Mouse (Mus musculus) olfactory bulb, adult 2 months (tissue): Measurements from ENCODE around the gene Slc25a47. TPM values are rescaled to one million over a fixed set of nuclear protein-coding genes. Genes with fewer than 3 reads are reported as not detected.
"Not testable (repeated sequence)": the region's sequence is repeated elsewhere in the genome, so short reads cannot be mapped to it uniquely, and the experiment has no call there.

Experiments
- H3K27ac ChIP-seq: fragments of 200-500 bp; 2 replicates; pipeline ENCODE4 v1.5.1; 2012; ENCODE audit warnings: low read depth, low read length; ENCODE audit not compliant: insufficient read depth
- H3K4me1 ChIP-seq: fragments of 200-500 bp; 2 replicates; pipeline ENCODE4 v1.6.1; 2012; ENCODE audit warnings: low read length; ENCODE audit not compliant: control insufficient read depth, insufficient read depth
- H3K4me3 ChIP-seq: fragments of 200-500 bp; 2 replicates; pipeline ENCODE4 v1.5.1; 2012; ENCODE audit warnings: mild to moderate bottlenecking, low read depth, low read length, moderate library complexity; ENCODE audit not compliant: insufficient read depth
- CTCF ChIP-seq: fragments of 200-500 bp; IDR thresholded peaks from 2 replicates; pipeline ENCODE4 v1.5.1; 2012; ENCODE audit warnings: low read depth, mild to moderate bottlenecking, low read length, moderate library complexity; ENCODE audit not compliant: insufficient read depth
- POLR2A ChIP-seq: fragments of 200-500 bp; IDR thresholded peaks from 2 replicates; pipeline ENCODE4 v1.6.1; 2012; ENCODE audit warnings: mild to moderate bottlenecking, low read depth, low read length, moderate library complexity; ENCODE audit not compliant: insufficient read depth
- WGBS: fragments of 180-500 bp; shearing (Covaris S2); methylation state at CpG from one replicate; pipeline ENCODE4 v1.1.7; 2018; 5-methylcytosine and 5-hydroxymethylcytosine counted together
- polyA plus RNA-seq: library from polyadenylated mRNA; stranded (reverse); fragments of >200 nt; gene quantifications from 2 replicates; pipeline ENCODE4 v1.2.4, GENCODE M21; 2012; ENCODE audit warnings: low replicate concordance; ENCODE audit not compliant: missing spikeins, insufficient read depth, insufficient read length

Gene Slc25a47
- polyA plus RNA-seq, 1 experiment = not detected

DNA sequence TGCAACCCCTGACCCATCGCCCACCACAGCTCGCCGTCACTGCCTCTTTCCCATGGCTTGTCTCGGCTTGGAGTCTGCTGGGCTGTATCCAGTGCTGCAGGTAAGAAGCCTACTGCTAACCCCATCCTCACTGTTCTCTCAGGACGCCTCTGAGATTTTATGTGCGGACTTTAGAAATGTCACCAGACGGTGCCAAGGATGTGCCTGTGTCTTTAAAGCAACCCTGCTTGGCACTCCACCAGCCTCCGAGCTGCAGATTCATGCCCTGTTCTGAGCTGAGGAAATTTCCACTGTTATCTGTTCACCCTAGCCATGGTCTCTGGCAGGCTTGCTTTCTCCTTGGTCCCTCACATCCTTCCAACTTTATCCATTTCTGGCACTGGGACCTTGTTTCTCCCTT, 3.0 kb upstream of the Slc25a47 start:
- Histone ChIP-seq H3K27ac (peak overlapping the region; percentile 42), H3K4me1 (peaks cover 53% of the 10 kb centered on the region), H3K4me3 (no peak overlapping the region)
- no peak for TF ChIP-seq CTCF
- no peak for TF ChIP-seq POLR2A
- WGBS = 68% methylated on average over 8 of the region's 8 CpGs

DNA sequence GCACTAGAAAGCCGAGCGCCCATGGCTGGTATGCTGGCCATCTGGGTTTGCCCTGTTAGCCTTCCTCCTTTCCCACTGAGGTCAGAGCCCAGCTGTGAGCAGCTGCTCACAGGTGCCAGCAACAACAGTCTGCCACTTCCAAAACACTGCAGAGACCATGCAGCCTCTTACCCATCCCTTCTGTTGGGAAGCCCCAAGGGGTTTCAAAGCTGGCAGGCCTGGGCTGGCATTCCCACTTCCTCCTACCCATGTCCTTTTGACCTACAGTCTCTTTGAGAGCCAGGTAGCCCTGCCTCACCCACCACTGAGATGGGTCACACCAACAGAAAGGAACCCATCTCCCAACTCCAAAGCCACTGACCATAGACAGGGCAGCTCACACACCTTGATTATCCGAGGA, 2.4 kb upstream of the Slc25a47 start:
- 0 out of 2 replicates have a peak overlapping the region, but pooled peaks have one; percentile 42 for H3K27ac ChIP-seq
- TF ChIP-seq CTCF (no peak), POLR2A (no peak)
- WGBS = 87% methylated on average over 3 of the region's 3 CpGs
- no peak overlapping the region for H3K4me3 ChIP-seq
- peaks cover 59% of the 10 kb centered on the region for H3K4me1 ChIP-seq

DNA sequence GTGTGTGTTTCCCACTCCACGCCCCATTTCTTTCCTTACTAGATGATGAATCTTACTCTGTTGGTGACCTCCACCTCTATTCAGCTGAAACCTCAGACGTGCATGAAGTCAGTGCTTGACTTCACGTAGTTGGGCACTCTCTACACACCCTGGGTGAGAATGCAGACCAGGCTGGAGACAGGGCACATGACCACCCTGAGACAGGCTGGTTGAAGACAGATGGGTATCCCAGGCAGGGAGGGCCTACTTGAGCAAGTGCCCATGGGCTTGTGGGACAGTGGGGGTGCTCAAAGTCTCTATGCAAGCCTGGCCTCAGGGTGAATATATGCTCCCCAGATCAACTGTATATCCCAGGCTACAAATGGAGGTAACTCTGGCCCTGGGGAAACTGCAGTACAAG, 1.5 kb upstream of the Slc25a47 start:
- TF ChIP-seq CTCF (no peak), POLR2A (no peak)
- Histone ChIP-seq H3K4me3 (no peak overlapping the region), H3K27ac (no peak overlapping the region), H3K4me1 (peaks cover 62% of the 10 kb centered on the region)
- 89% methylated on average over 3 of the region's 3 CpGs for WGBS

DNA sequence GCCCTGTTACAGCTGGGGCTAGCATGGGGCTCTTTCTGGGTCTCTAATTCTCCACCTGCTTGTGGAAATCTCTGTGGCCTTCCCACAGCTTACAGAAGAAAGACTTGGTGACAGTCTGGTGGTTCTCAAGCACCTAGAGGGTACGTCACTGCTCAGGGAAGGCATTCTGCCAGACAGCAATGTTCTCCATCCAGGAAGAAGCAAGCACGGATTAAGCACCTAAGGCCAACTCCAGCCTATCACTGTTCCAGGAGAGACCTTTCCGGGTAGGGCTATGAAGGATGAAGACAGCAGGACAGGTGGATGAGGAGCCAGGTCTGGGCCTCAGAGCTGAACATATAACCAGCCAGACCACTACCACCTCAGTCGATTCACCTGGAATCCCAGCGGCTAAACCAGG, 1.1 kb upstream of the Slc25a47 start:
- Histone ChIP-seq H3K4me3 (peak overlapping the region; percentile 77), H3K27ac (no peak overlapping the region), H3K4me1 (peaks cover 62% of the 10 kb centered on the region)
- TF ChIP-seq POLR2A (no peak), CTCF (no peak)
- 31% methylated on average over 5 of the region's 5 CpGs for WGBS

DNA sequence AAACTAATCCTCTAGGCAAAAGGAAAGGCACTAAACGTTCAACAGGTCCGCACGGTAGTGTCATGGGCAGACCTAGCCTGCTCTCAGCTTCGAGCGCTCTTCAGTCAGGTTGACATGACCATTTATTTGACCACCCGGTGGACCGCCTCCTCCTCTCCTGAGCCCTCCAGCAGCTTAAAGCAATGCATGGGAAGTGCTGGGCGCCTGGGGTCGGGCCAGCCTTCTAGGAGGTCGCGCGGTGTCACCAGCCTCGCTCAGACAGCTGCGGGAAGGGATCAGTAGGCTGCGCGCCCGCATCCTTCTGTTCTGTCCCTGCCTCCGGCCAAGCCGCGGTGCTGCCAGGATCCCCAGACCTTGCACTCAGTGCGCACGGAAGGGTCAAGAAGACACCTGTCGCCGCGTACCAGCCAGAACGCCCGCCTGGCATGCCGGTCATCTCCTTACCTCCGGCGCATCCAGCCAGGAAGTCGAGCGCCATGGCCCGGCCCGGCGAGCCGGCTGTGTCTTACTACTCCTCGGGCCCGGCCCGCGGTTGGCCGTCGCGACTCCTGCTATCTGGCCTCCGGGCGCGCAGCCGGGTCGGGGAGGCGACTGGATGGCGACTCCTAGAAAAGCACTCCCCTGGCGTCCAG, 522 bp upstream of the Slc25a47 start:
- Histone ChIP-seq H3K4me1 (peaks cover 62% of the 10 kb centered on the region), H3K4me3 (peak overlapping the region; percentile 77), H3K27ac (0 out of 2 replicates have a peak overlapping the region, but pooled peaks have one; percentile 16)
- 1% methylated on average over 51 of the region's 51 CpGs for WGBS
- TF ChIP-seq POLR2A (peak; percentile 62; the same call in 1 of the 2 replicates), CTCF (no peak)

DNA sequence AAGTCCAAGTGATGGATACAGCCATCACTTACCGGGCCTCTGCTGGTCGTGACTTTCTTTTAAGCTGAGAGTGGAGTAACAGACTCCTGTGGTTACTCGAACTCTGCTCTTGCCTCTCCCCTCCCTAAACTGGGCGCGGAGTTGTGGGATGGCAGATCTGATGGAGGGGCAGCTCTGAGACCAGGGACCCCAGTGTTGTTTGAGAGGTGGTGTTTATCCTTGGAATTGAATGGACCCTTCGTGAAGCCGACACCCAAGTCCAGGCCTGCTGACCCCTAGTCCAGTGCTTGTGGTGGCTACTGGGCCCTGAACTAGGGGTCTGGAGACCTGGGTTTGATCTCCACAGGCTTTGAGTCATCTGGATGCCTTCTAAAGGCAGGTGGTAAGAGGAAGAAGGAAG, 876 bp downstream of the Slc25a47 start:
- TF ChIP-seq CTCF (no peak), POLR2A (no peak)
- peaks cover 56% of the 10 kb centered on the region for H3K4me1 ChIP-seq
- H3K27ac ChIP-seq = no peak overlapping the region
- peak overlapping the region; percentile 61 for H3K4me3 ChIP-seq
- 43% methylated on average over 7 of the region's 7 CpGs for WGBS

DNA sequence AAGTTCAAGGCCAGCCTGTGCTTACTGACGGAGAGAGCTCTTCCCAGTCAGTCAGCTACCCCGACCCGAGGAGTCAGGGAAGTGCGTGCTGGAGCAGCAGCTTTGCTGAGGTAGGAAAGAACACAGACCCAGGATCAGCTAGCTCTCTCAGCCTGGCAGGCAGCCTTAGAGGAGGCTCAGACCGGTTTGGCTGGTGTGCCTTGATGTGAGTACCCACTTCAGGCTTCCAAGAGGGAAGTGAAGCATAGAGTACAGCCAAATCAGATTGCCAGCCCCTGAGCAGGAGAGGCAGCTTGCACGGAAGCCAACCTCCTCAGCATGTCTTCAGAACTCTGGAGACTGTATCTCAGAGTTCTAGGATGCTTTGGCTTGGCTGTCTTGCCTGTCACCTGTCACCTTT, 5.3 kb downstream of the Slc25a47 start:
- Histone ChIP-seq H3K4me3 (no peak overlapping the region), H3K4me1 (peaks cover 25% of the 10 kb centered on the region), H3K27ac (no peak overlapping the region)
- WGBS = 76% methylated on average over 6 of the region's 6 CpGs
- TF ChIP-seq CTCF (no peak), POLR2A (no peak)

DNA sequence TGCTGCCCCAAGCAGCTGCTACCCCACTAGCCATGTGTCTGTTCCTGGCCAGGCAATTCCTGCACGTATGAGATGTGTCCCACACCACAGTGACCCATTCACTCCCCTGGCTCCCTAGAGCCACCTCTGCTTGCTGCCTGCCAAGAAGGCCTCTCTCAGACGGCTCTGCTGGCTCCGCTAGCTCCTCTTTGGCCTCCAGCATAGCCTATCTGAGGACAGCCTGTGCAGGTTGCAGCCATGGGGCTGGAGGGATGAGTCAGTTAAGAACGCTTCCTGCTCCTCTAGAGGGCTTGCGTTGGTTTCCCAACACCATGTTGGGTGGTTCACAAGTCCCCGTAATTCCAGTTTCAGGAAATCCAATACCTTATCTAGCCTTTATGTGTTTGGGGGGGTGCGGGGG, 6.8 kb downstream of the Slc25a47 start:
- peaks cover 11% of the 10 kb centered on the region for H3K4me1 ChIP-seq
- no peak overlapping the region for H3K27ac ChIP-seq
- no peak overlapping the region for H3K4me3 ChIP-seq
- TF ChIP-seq CTCF (no peak), POLR2A (no peak)
- 90% methylated on average over 7 of the region's 7 CpGs for WGBS

DNA sequence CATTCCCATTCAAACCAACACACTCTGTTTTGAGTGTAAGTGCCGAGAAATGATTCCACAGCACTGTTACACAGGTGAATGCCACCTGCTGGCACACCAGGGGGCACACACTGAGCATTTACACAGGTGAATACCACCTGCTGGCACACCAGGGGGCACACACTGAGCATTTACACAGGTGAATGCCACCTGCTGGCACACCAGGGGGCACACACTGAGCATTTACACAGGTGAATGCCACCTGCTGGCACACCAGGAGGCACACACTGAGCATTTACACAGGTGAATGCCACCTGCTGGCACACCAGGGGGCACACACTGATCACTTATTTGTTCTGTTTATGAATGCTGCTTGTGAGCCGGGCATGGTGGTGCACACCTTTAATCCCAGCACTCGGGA, 12.2 kb downstream of the Slc25a47 start:
- H3K4me1 ChIP-seq, H3K4me3 ChIP-seq, H3K27ac ChIP-seq: not testable (repeated sequence)
- WGBS = 90% methylated on average over 3 of the region's 3 CpGs
